27 mouse cellular contexts compared by ENCODE assay signal in the genomic region with DNA sequence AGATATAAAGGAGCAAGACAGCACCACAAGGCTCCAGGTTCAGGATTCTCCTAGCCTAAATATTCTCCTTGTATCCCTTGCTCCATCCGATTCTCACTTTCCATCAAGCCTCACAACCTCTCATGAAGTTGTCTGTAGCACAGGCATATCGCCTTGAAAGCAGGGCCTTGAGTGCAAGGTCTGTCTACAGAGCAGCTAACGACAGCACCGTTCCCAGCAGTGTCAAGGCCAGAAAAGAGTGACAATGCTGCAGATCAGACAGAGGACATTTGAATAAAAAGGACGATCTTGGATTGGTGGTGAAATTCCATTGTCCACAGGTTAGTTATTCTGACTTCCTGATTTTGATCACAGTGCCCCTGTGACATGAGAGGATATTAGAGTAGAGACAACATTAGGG.
"Had no signal": no experiment of that assay in that cellular context is flagged by ENCODE, and none has a peak within 500 bp of the region (broad histone marks: within the 10 kb centered on the region; RNA-seq: fewer than 3 reads in every experiment).

No protein-coding gene starts in this region.

- H3K27me3 ChIP-seq: heart, embryonic 13.5 days; heart, embryonic 15.5 days; hindbrain, embryonic 13.5 days; hindbrain, embryonic 15.5 days; kidney, embryonic 15.5 days; limb, embryonic 12.5 days; liver, embryonic 13.5 days; liver, embryonic 15.5 days had no signal

- H3K4me1 ChIP-seq: liver, embryonic 13.5 days; liver, embryonic 15.5 days had no signal

- H3K9me3 ChIP-seq: heart, embryonic 10.5 days; heart, embryonic 13.5 days; heart, embryonic 15.5 days; hindbrain, embryonic 13.5 days; hindbrain, embryonic 15.5 days; kidney, embryonic 15.5 days; limb, embryonic 10.5 days; limb, embryonic 12.5 days; liver, embryonic 13.5 days; liver, embryonic 15.5 days had no signal

- H3K27ac ChIP-seq: heart, embryonic 10.5 days; heart, embryonic 13.5 days; heart, embryonic 15.5 days; hindbrain, embryonic 13.5 days; hindbrain, embryonic 15.5 days; hindbrain, postnatal 0 days; kidney, embryonic 15.5 days; kidney, postnatal 0 days; limb, embryonic 10.5 days; limb, embryonic 12.5 days; liver, embryonic 13.5 days; liver, embryonic 15.5 days had no signal

- ATAC-seq: hindbrain, postnatal 0 days; intestine, embryonic 16.5 days had no signal

- DNase-seq: gastrocnemius, postnatal 14 days; gastrocnemius, postnatal 36 days; heart, adult 18-20 months; heart, postnatal 14 days; heart, postnatal 36 days; kidney, adult 11 months; kidney, adult 2 months; kidney, adult 9 months; kidney, postnatal 14 days; kidney, postnatal 36 days; layer of hippocampus, adult 9-11 months; layer of hippocampus, postnatal 36 days; liver; liver, embryonic 13.5 days had no signal

- H3K36me3 ChIP-seq: heart, embryonic 10.5 days; heart, embryonic 13.5 days; heart, embryonic 15.5 days; hindbrain, embryonic 13.5 days; hindbrain, embryonic 15.5 days; kidney, embryonic 15.5 days; limb, embryonic 10.5 days; limb, embryonic 12.5 days; liver, embryonic 13.5 days; liver, embryonic 15.5 days had no signal

- H3K9ac ChIP-seq: heart, embryonic 13.5 days; heart, embryonic 15.5 days; hindbrain, embryonic 13.5 days; hindbrain, embryonic 15.5 days; kidney, embryonic 15.5 days; limb, embryonic 12.5 days; liver, embryonic 13.5 days; liver, embryonic 15.5 days had no signal

- H3K4me2 ChIP-seq: heart, embryonic 13.5 days; heart, embryonic 15.5 days; hindbrain, embryonic 13.5 days; hindbrain, embryonic 15.5 days; kidney, embryonic 15.5 days; limb, embryonic 12.5 days; liver, embryonic 11.5 days; liver, embryonic 13.5 days; liver, embryonic 15.5 days had no signal

- H3K4me3 ChIP-seq: heart, embryonic 10.5 days; heart, embryonic 13.5 days; heart, embryonic 15.5 days; hindbrain, embryonic 13.5 days; hindbrain, embryonic 15.5 days; kidney, embryonic 15.5 days; limb, embryonic 10.5 days; limb, embryonic 12.5 days; liver, embryonic 13.5 days; liver, embryonic 15.5 days had no signal
